8 mouse cellular contexts compared by ENCODE assay signal in genomic region chr17:67175836-67176235, GRCm38 (mm10).
DNase-seq lines count a peak whose midpoint lies in the region; ATAC-seq and TF ChIP-seq lines count a peak whose summit lies in the region.

No protein-coding gene starts in this region.

- peak; percentile 52 for DNase-seq in right cerebral cortex, adult 18-20 months
- DNase-seq in right cerebral cortex, postnatal 14 days, result no peak
- peak; percentile 3 for DNase-seq in cerebellum, adult 11 months
- peak; percentile 27 to 32 for DNase-seq in kidney, adult 8-10 months
- peak; percentile 80 for DNase-seq in limb, embryonic 14.5 days (ENCODE audit: low spot score)
- peak; percentile 5 for DNase-seq in testis, postnatal 14 days (ENCODE audit: low spot score)

- peak; percentile 38; the same call in 1 of the 2 replicates for ATAC-seq in forebrain, embryonic 15.5 days (replicated peaks)
- ATAC-seq in limb, embryonic 14.5 days (ENCODE audit: low FRiP score, low read depth), result 0 out of 2 replicates have a peak, but pooled peaks have one; percentile 6
- no peak for ATAC-seq in erythroblast, adult 5-6 weeks (replicated peaks; ENCODE audit: low FRiP score, poor library complexity, severe bottlenecking)

- no peaks in the 10 kb centered on the region for H3K36me3 ChIP-seq in forebrain, embryonic 15.5 days
- no peaks in the 10 kb centered on the region for H3K36me3 ChIP-seq in limb, embryonic 14.5 days (ENCODE audit: control insufficient read depth, insufficient read depth, low read length)

- no peak overlapping the region for H3K9ac ChIP-seq in forebrain, embryonic 15.5 days (replicated peaks)
- H3K9ac ChIP-seq in limb, embryonic 14.5 days (ENCODE audit: low read depth, low read length, severe bottlenecking), result no peak overlapping the region

- no peaks in the 10 kb centered on the region for H3K9me3 ChIP-seq in forebrain, embryonic 15.5 days
- H3K9me3 ChIP-seq in limb, embryonic 14.5 days (ENCODE audit: control insufficient read depth, low read length), result no peaks in the 10 kb centered on the region

- H3K27me3 ChIP-seq in forebrain, embryonic 15.5 days, result no peaks in the 10 kb centered on the region
- H3K27me3 ChIP-seq in limb, embryonic 14.5 days (ENCODE audit: control insufficient read depth, insufficient read depth, low read length), result no peaks in the 10 kb centered on the region

- H3K4me2 ChIP-seq in forebrain, embryonic 15.5 days (replicated peaks), result no peak overlapping the region
- no peak overlapping the region for H3K4me2 ChIP-seq in limb, embryonic 14.5 days (replicated peaks; ENCODE audit: low read depth, low read length, severe bottlenecking)

- 0 out of 2 replicates have a peak, but pooled peaks cover 2% of the 10 kb centered on the region for H3K4me1 ChIP-seq in forebrain, embryonic 15.5 days
- no peaks in the 10 kb centered on the region for H3K4me1 ChIP-seq in limb, embryonic 14.5 days (ENCODE audit: control insufficient read depth, insufficient read depth, low read length)

- H3K27ac ChIP-seq in forebrain, embryonic 15.5 days (replicated peaks), result no peak overlapping the region
- H3K27ac ChIP-seq in limb, embryonic 14.5 days (replicated peaks; ENCODE audit: low read depth, low read length), result no peak overlapping the region

- WGBS in forebrain, embryonic 15.5 days, result 44% methylated on average over 2 of the region's 2 CpGs
- 34% methylated on average over 2 of the region's 2 CpGs for WGBS in limb, embryonic 14.5 days

- no peak overlapping the region for H3K4me3 ChIP-seq in forebrain, embryonic 15.5 days
- no peak overlapping the region for H3K4me3 ChIP-seq in limb, embryonic 14.5 days (replicated peaks; ENCODE audit: low read length)

- TF ChIP-seq POLR2A in limb, embryonic 14.5 days (IDR thresholded peaks at IDR 0.05; ENCODE audit: borderline replicate concordance, extremely low read depth, insufficient read depth, insufficient read length), result no peak
